Comparison of ENCODE assay signal across 13 mouse cellular contexts in the genomic region with DNA sequence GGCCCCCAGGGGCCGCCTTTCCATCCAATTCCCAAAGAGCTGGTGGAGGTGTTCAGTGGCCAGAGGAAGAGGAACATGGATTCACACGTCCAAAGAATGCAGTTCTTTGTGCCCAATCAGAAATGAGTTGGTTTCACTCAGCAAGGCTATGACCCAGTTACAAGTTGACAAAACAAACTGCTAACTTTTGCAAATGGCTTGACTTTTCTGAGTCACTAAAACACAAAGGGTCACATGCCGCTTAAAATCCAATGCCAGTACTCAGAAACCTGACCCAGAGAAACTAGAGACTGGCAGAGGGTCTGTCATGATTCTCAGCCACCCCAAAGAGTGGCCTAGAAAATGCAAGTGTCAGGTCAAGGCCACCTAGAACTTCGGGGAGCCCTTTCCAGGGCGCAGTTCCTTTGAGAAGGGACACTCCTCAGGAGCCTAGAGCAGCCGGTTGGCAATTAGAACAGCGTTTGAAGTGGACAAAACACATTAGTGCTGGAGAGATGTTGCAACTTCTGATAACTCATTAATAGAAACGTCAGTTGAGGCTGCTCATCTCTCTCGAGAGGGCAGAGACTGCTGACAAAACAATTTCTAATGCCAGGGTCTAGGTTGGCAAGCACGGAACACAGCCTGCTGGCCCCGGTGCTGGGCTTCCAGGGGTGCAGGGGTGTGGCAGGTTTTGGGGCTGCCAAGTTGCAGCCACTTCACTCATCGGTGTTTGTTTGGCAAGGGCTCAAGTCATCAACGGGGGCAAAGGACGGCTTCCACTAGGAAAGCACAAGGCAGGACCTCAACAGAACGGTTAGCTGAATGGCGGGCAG.
A peak's percentile ranks its signal among the peaks of the same experiment; 100 is the strongest.
DNase-seq lines count a peak whose midpoint lies in the region; ATAC-seq and TF ChIP-seq lines count a peak whose summit lies in the region.
"Had no signal": no experiment of that assay in that cellular context is flagged by ENCODE, and none has a peak within 500 bp of the region (broad histone marks: within the 10 kb centered on the region; RNA-seq: fewer than 3 reads in every experiment).

No protein-coding gene starts in this region.

- no peaks in the 10 kb centered on the region for H3K9me3 ChIP-seq in heart, embryonic 10.5 days
- no peaks in the 10 kb centered on the region for H3K9me3 ChIP-seq in stomach, postnatal 0 days (ENCODE audit: control insufficient read depth, low read length)
- H3K9me3 ChIP-seq: embryonic facial prominence, embryonic 13.5 days; forebrain, embryonic 15.5 days; hindbrain, embryonic 10.5 days; stomach, embryonic 15.5 days had no signal

- 81% methylated on average over 16 of the region's 16 CpGs for WGBS in heart, embryonic 10.5 days
- 50% methylated on average over 16 of the region's 16 CpGs for WGBS in lung, adult 2 months
- WGBS in stomach, postnatal 0 days, result 69% methylated on average over 16 of the region's 16 CpGs

- no peak for TF ChIP-seq POLR2A in lung, adult 2 months (IDR thresholded peaks at IDR 0.05; ENCODE audit: borderline replicate concordance, extremely low read depth, low read depth, low read length)

- 0 out of 2 replicates have a peak, but pooled peaks have one; percentile 12 for ATAC-seq in stomach, postnatal 0 days (ENCODE audit: low FRiP score, low TSS enrichment)

- intact Hi-C loops in heart, postnatal 25 days (cut with DNase I), result no loop called here

- no peak overlapping the region for H3K4me3 ChIP-seq in heart, embryonic 10.5 days
- H3K4me3 ChIP-seq in lung, adult 2 months (replicated peaks; ENCODE audit: extremely low read depth, low read depth, low read length), result no peak overlapping the region
- no peak overlapping the region for H3K4me3 ChIP-seq in stomach, postnatal 0 days (ENCODE audit: low read depth, low read length)
- H3K4me3 ChIP-seq: embryonic facial prominence, embryonic 13.5 days; forebrain, embryonic 15.5 days; hindbrain, embryonic 10.5 days; stomach, embryonic 15.5 days had no signal

- no peak overlapping the region for H3K9ac ChIP-seq in stomach, postnatal 0 days (ENCODE audit: low read length)
- H3K9ac ChIP-seq: embryonic facial prominence, embryonic 13.5 days; forebrain, embryonic 15.5 days; stomach, embryonic 15.5 days had no signal

- no peaks in the 10 kb centered on the region for H3K27me3 ChIP-seq in heart, embryonic 10.5 days (ENCODE audit: insufficient read depth, poor library complexity, severe bottlenecking)
- H3K27me3 ChIP-seq in stomach, postnatal 0 days (ENCODE audit: control insufficient read depth, insufficient read depth, low read length), result no peaks in the 10 kb centered on the region
- H3K27me3 ChIP-seq: embryonic facial prominence, embryonic 13.5 days; forebrain, embryonic 15.5 days; stomach, embryonic 15.5 days had no signal

- TF ChIP-seq CTCF in lung, adult 2 months (IDR thresholded peaks at IDR 0.05; ENCODE audit: insufficient read depth, low read length), result no peak
- no peak for TF ChIP-seq CTCF in stomach, postnatal 0 days (IDR thresholded peaks at IDR 0.05; ENCODE audit: low read depth)

- no peak for TF ChIP-seq EP300 in stomach, postnatal 0 days (optimal IDR thresholded peaks at IDR 0.05)

- no peak overlapping the region for H3K4me2 ChIP-seq in stomach, postnatal 0 days (replicated peaks; ENCODE audit: low read depth)
- H3K4me2 ChIP-seq: embryonic facial prominence, embryonic 13.5 days; forebrain, embryonic 15.5 days; stomach, embryonic 15.5 days had no signal

- no peaks in the 10 kb centered on the region for H3K4me1 ChIP-seq in heart, embryonic 10.5 days
- H3K4me1 ChIP-seq in lung, adult 2 months (ENCODE audit: control insufficient read depth, insufficient read depth, low read length), result no peaks in the 10 kb centered on the region
- no peaks in the 10 kb centered on the region for H3K4me1 ChIP-seq in stomach, postnatal 0 days (replicated peaks; ENCODE audit: control insufficient read depth, insufficient read depth)
- H3K4me1 ChIP-seq: embryonic facial prominence, embryonic 13.5 days; stomach, embryonic 15.5 days had no signal

- H3K27ac ChIP-seq in heart, embryonic 10.5 days, result peak overlapping the region; percentile 10; the same call in 1 of the 2 replicates
- 0 out of 2 replicates have a peak overlapping the region, but pooled peaks have one; percentile 13 for H3K27ac ChIP-seq in stomach, postnatal 0 days (replicated peaks)
- H3K27ac ChIP-seq: embryonic facial prominence, embryonic 13.5 days; forebrain, embryonic 15.5 days; hindbrain, embryonic 10.5 days; stomach, embryonic 15.5 days had no signal

- DNase-seq in heart, embryonic 10.5 days (ENCODE audit: low spot score), result no peak
- DNase-seq in heart, postnatal 25 days (ENCODE audit: low spot score), result no peak
- peak; percentile 13 for DNase-seq in lung, adult 18-20 months
- DNase-seq in lung, adult 2 months, result no peak
- DNase-seq in kidney, adult 8-10 months, result peak; percentile 80 to 86
- DNase-seq in stomach, postnatal 0 days (ENCODE audit: low spot score), result no peak
- no peak for DNase-seq in frontal cortex, adult 2 months (ENCODE audit: extremely low spot score in 1 of 2, low spot score in 1 of 2)
- DNase-seq: cerebellum, adult 9-10 months; right cerebral cortex, postnatal 25 days had no signal

- peaks cover 15% of the 10 kb centered on the region for H3K36me3 ChIP-seq in heart, embryonic 10.5 days
- H3K36me3 ChIP-seq in stomach, postnatal 0 days (ENCODE audit: control insufficient read depth, insufficient read depth, low read length), result peaks cover 5% of the 10 kb centered on the region; the same call in 1 of the 2 replicates

Comparison
In these comparisons a context has a peak if more than half of its experiments do, and no peak if none do; other contexts are left out.
1. DNase-seq: peak in lung, adult 18-20 months (2 of 2) and kidney, adult 8-10 months (2 of 2); none in heart, embryonic 10.5 days (single experiment), heart, postnatal 25 days (single experiment), lung, adult 2 months (single experiment), stomach, postnatal 0 days (single experiment) and frontal cortex, adult 2 months (0 of 2).